Mouse (Mus musculus) stomach, postnatal 0 days (tissue): ENCODE data around the gene Hoxc8. TPM values are rescaled to one million over a fixed set of nuclear protein-coding genes. Genes with fewer than 3 reads are reported as not detected.

ENCODE experiments used
- ATAC-seq: fragments of 200-750 bp; cut with Nextera tagmentation; 2 replicates; pipeline ENCODE4 v1.8.0; 2017; ENCODE audit not compliant: low FRiP score, low TSS enrichment
- DNase-seq: peaks from one replicate; pipeline ENCODE4 v3.0.0-alpha.2; 2016; ENCODE audit warnings: low spot score
- H3K27ac ChIP-seq: fragments of 300-500 bp; sonication (generic); replicated peaks from 2 replicates; pipeline ENCODE4 v1.5.1; 2014; ENCODE audit warnings: mild to moderate bottlenecking, control low read depth
- H3K27me3 ChIP-seq: fragments of 300-500 bp; sonication (generic); 2 replicates; pipeline ENCODE4 v1.6.1; 2014; ENCODE audit warnings: low read length; ENCODE audit not compliant: control insufficient read depth, insufficient read depth
- H3K36me3 ChIP-seq: fragments of 300-500 bp; sonication (generic); 2 replicates; pipeline ENCODE4 v1.6.1; 2014; ENCODE audit warnings: low read length, mixed read lengths; ENCODE audit not compliant: control insufficient read depth, insufficient read depth
- H3K4me1 ChIP-seq: fragments of 300-500 bp; sonication (generic); replicated peaks from 2 replicates; pipeline ENCODE4 v1.6.1; 2014; ENCODE audit warnings: antibody characterized with exemption; ENCODE audit not compliant: control insufficient read depth, insufficient read depth
- H3K4me2 ChIP-seq: fragments of 300-500 bp; sonication (generic); replicated peaks from 2 replicates; pipeline ENCODE4 v1.6.1; 2014; ENCODE audit warnings: low read depth, mild to moderate bottlenecking, control low read depth, moderate library complexity
- H3K4me3 ChIP-seq: fragments of 300-500 bp; sonication (generic); 2 replicates; pipeline ENCODE4 v1.5.1; 2014; ENCODE audit warnings: low read depth, low read length, control low read depth
- H3K9ac ChIP-seq: fragments of 300-500 bp; sonication (generic); 2 replicates; pipeline ENCODE4 v1.6.1; 2014; ENCODE audit warnings: mild to moderate bottlenecking, low read length, control low read depth, mixed read lengths
- H3K9me3 ChIP-seq: fragments of 300-500 bp; sonication (generic); 2 replicates; pipeline ENCODE4 v1.6.1; 2016; ENCODE audit warnings: low read length; ENCODE audit not compliant: control insufficient read depth
- CTCF ChIP-seq: IDR thresholded peaks from 2 replicates; pipeline ENCODE4 v1.5.1; 2016; ENCODE audit warnings: antibody characterized with exemption, low read depth, mild to moderate bottlenecking, moderate library complexity
- EP300 ChIP-seq: optimal IDR thresholded peaks from 2 replicates; pipeline ENCODE3; 2016; ENCODE audit warnings: antibody characterized with exemption
- WGBS: fragments of 180-500 bp; shearing (Covaris S2); extraction: QIAGEN DNeasy Blood & Tissue Kit; methylation state at CpG from one replicate; pipeline ENCODE4 v1.1.7; 2014; 5-methylcytosine and 5-hydroxymethylcytosine counted together
- polyA plus RNA-seq: library from polyadenylated mRNA; unstranded; fragments of >200 nt; fragmentation: Nextera tagmentation; extraction: Ambion mirVana; gene quantifications from 2 replicates; pipeline ENCODE4 v1.2.1, GENCODE M21; 2015

Gene Hoxc8
- polyA plus RNA-seq, 1 experiment from 2014 or later, result 7.3 TPM

GRCm38 (mm10) chr15:102975688-102976111, 14.7 kb upstream of the Hoxc8 start:
- H3K27ac ChIP-seq, result no peak overlapping the region
- ATAC-seq (no peak), DNase-seq (no peak)
- no peaks in the 10 kb centered on the region for H3K4me1 ChIP-seq
- no peak overlapping the region for H3K4me3 ChIP-seq
- no peak overlapping the region for H3K4me2 ChIP-seq
- TF ChIP-seq EP300, result no peak
- TF ChIP-seq CTCF, result no peak
- H3K9ac ChIP-seq, result no peak overlapping the region
- H3K27me3 ChIP-seq, result peaks cover 45% of the 10 kb centered on the region
- WGBS, result 1% methylated on average over 21 of the region's 21 CpGs
- no peaks in the 10 kb centered on the region for H3K36me3 ChIP-seq
- H3K9me3 ChIP-seq, result no peaks in the 10 kb centered on the region

- TF ChIP-seq EP300 (no peak), CTCF (no peak)
- Histone ChIP-seq H3K36me3 (no peaks in the 10 kb centered on the region), H3K27me3 (peaks cover 50% of the 10 kb centered on the region), H3K9me3 (no peaks in the 10 kb centered on the region), H3K4me2 (peak within 1 kb of the TSS; percentile 36), H3K9ac (no peak within 1 kb of the TSS), H3K27ac (no peak within 1 kb of the TSS), H3K4me1 (no peaks in the 10 kb centered on the region), H3K4me3 (peak within 1 kb of the TSS; percentile 23)
- DNase-seq, result no peak
- no peak for ATAC-seq
- 3% methylated on average over 15 of the region's 20 CpGs for WGBS
Measured at GRCm38 (mm10) chr15:102976171-102976570, 14.2 kb upstream of the Hoxc8 start, which contains the start of gene Hoxc9. Gene Hoxc9, plus strand, starts transcription at chr15:102976439.

DNA sequence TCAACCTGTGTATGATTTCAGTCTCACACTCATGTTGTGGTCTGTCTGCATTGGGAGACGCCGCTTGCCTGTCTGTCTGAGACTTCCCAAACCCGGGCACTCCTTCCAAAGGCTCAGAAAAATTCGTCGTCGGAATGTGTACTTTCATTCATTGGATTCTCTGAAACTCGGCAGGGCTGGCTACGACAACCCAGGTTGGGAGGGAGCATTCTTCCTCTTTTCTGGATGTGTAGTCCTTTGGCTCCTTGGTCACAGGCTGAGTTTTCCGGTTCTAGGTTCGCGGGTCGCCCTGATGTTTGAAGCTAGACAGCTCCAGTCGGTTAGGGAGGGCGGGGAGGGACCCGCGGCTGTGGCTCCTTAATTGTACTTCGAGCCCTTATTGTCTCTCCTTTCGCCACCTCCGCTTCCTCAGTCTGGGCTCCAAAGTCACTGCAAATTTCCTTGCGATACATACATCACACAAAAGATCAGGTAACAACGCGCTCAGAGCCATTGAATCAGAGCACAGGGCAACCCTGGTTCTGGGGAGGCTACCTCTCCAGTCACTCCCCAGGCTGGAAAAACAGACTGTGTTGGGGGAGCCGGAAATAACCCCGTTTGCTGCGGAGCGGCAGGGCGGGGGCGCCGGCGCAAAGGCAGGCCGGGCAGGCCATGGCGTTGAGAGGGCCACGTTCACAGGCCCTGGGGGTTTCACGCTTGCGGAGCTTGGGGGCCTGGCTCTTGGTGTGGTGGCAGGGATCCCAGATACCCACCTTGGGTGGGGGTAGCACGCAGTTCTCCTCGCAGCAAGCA, 13.6 kb upstream of the Hoxc8 start:
- Histone ChIP-seq H3K4me3 (peak overlapping the region; percentile 23), H3K36me3 (no peaks in the 10 kb centered on the region), H3K27ac (no peak overlapping the region), H3K9ac (no peak overlapping the region), H3K27me3 (peaks cover 56% of the 10 kb centered on the region), H3K4me2 (peak overlapping the region; percentile 36), H3K9me3 (no peaks in the 10 kb centered on the region), H3K4me1 (no peaks in the 10 kb centered on the region)
- DNase-seq, result no peak
- no peak for ATAC-seq
- TF ChIP-seq EP300 (no peak), CTCF (no peak)
- WGBS, result 3% methylated on average over 37 of the region's 37 CpGs

- WGBS, result 7% methylated on average over 16 of the region's 16 CpGs
- Histone ChIP-seq H3K4me3 (peak overlapping the region; percentile 23), H3K4me1 (no peaks in the 10 kb centered on the region)
Measured at GRCm38 (mm10) chr15:102977423-102977974, 12.9 kb upstream of the Hoxc8 start.

GRCm38 (mm10) chr15:102978615-102979515, 11.5 kb upstream of the Hoxc8 start:
- peaks cover 52% of the 10 kb centered on the region for H3K27me3 ChIP-seq
- 15% methylated on average over 13 of the region's 13 CpGs for WGBS
- ATAC-seq, result no peak
- no peaks in the 10 kb centered on the region for H3K4me1 ChIP-seq
- no peak overlapping the region for H3K27ac ChIP-seq
- no peak for TF ChIP-seq CTCF
- no peak for TF ChIP-seq EP300
- H3K9ac ChIP-seq, result no peak overlapping the region
- H3K9me3 ChIP-seq, result no peaks in the 10 kb centered on the region
- no peak overlapping the region for H3K4me3 ChIP-seq
- H3K4me2 ChIP-seq, result no peak overlapping the region
- H3K36me3 ChIP-seq, result no peaks in the 10 kb centered on the region
- no peak for DNase-seq

More at GRCm38 (mm10) chr15:102977423-102977974, 12.9 kb upstream of the Hoxc8 start:
- no peak for TF ChIP-seq EP300
- TF ChIP-seq CTCF, result no peak
- H3K9ac ChIP-seq, result no peak overlapping the region
- DNase-seq (no peak), ATAC-seq (no peak)
- H3K36me3 ChIP-seq, result no peaks in the 10 kb centered on the region
- H3K27ac ChIP-seq, result no peak overlapping the region
- peak overlapping the region; percentile 36 for H3K4me2 ChIP-seq
- H3K9me3 ChIP-seq, result no peaks in the 10 kb centered on the region
- peaks cover 58% of the 10 kb centered on the region for H3K27me3 ChIP-seq
